Mouse (Mus musculus) brown adipose tissue, adult 24 weeks (tissue): Measurements from ENCODE around the gene 1700080E11Rik. TPM values are rescaled to one million over a fixed set of nuclear protein-coding genes. Genes with fewer than 3 reads are reported as not detected.

Experiments used
- polyA plus RNA-seq: library from polyadenylated mRNA; stranded (reverse); fragments of >200 nt; gene quantifications from 2 replicates; pipeline ENCODE4 v1.2.4, GENCODE M21; 2012; ENCODE audit not compliant: missing spikeins, insufficient read depth, insufficient read length

1700080E11Rik gene
- polyA plus RNA-seq, 1 experiment, result not detected

Other genes with a start within 250 kb of the 1700080E11Rik start
- gene Mrpl3, start 91.9 kb downstream of the 1700080E11Rik start, polyA plus RNA-seq, result 107 and 118 TPM in 2 replicates
- 7.6 and 9.1 TPM in 2 replicates for gene Nudt16, start 13.3 kb downstream of the 1700080E11Rik start, polyA plus RNA-seq